Mouse (Mus musculus) lung, embryonic 14.5 days (tissue): Measurements from ENCODE around the gene Gm21190. TPM values are rescaled to one million over a fixed set of nuclear protein-coding genes. Genes with fewer than 3 reads are reported as not detected.

Experiments
- polyA plus RNA-seq: library from polyadenylated mRNA; unstranded; fragments of >200 nt; fragmentation: Nextera tagmentation; extraction: Ambion mirVana; gene quantifications from 2 replicates; pipeline ENCODE4 v1.2.1, GENCODE M21; 2014

Gm21190 gene
- polyA plus RNA-seq, 1 experiment from 2014 or later, result not detected

Other genes with a start within 250 kb of the Gm21190 start
- not detected in 2 replicates for gene Gm21149, start 52.7 kb downstream of the Gm21190 start, polyA plus RNA-seq
- gene Gm21083, start 48.1 kb upstream of the Gm21190 start, polyA plus RNA-seq, result not detected in 2 replicates
- not detected in 2 replicates for gene Speer4d, start 89.8 kb upstream of the Gm21190 start, polyA plus RNA-seq
- gene 4930572O03Rik, start 127.8 kb upstream of the Gm21190 start, polyA plus RNA-seq, result not detected in 2 replicates
- not detected in 2 replicates for gene Speer4c, start 185.0 kb upstream of the Gm21190 start, polyA plus RNA-seq